Mouse (Mus musculus): ENCODE measurements around the gene Olfr93. TPM values are rescaled to one million over a fixed set of nuclear protein-coding genes. Genes with fewer than 3 reads are reported as not detected.

The Olfr93 gene
- polyA plus RNA-seq (2012; rRNA removed) (not detected in 2 replicates), polyA plus RNA-seq (2014; fragmentation: Nextera tagmentation; extraction: Ambion mirVana) (not detected in 2 replicates)

- Histone ChIP-seq H3K4me1 (replicated peaks; ENCODE audit: control insufficient read depth in 2 of 2, insufficient read depth in 2 of 2, low read length in 1 of 2) (no peaks in the 10 kb centered on the region), H3K4me3 (ENCODE audit: insufficient read depth in 1 of 2, low read depth in 2 of 2, low read length in 2 of 2) (no peak within 1 kb of the TSS), H3K9ac (replicated peaks) (no peak within 1 kb of the TSS), H3K27ac (no peak within 1 kb of the TSS), H3K36me3 (replicated peaks; ENCODE audit: control insufficient read depth, insufficient read depth, low read depth) (no peaks in the 10 kb centered on the region), H3K27me3 (ENCODE audit: control insufficient read depth, insufficient read depth, low read length) (no peaks in the 10 kb centered on the region), H3K4me2 (ENCODE audit: low read depth) (no peak within 1 kb of the TSS), H3K9me3 (ENCODE audit: control insufficient read depth, low read length) (no peaks in the 10 kb centered on the region)
- DNase-seq (ENCODE audit: low read depth in 3 of 3, low spot score in 3 of 3) (no peak), ATAC-seq (ENCODE audit: insufficient read depth) (no peak)
- TF ChIP-seq CTCF (IDR thresholded peaks at IDR 0.05; ENCODE audit: low read depth) (no peak), EP300 (IDR thresholded peaks at IDR 0.05; ENCODE audit: low read depth) (no peak)
Measured at GRCm38 (mm10) chr17:37161394-37161793, at the start of gene Olfr93. Gene Olfr93, minus strand, starts transcription at chr17:37161494.

- no peaks in the 10 kb centered on the region for H3K9me3 ChIP-seq (ENCODE audit: control insufficient read depth, low read length)
- no peak for ATAC-seq (ENCODE audit: insufficient read depth)
- H3K27ac ChIP-seq, result no peak overlapping the region
- H3K4me3 ChIP-seq (ENCODE audit: insufficient read depth in 1 of 2, low read depth in 2 of 2, low read length in 2 of 2), result no peak overlapping the region
- H3K4me1 ChIP-seq (replicated peaks; ENCODE audit: control insufficient read depth in 2 of 2, insufficient read depth in 2 of 2, low read length in 1 of 2), result no peaks in the 10 kb centered on the region
- H3K36me3 ChIP-seq (replicated peaks; ENCODE audit: control insufficient read depth, insufficient read depth, low read depth), result no peaks in the 10 kb centered on the region
- TF ChIP-seq CTCF (IDR thresholded peaks at IDR 0.05; ENCODE audit: low read depth), result no peak
- no peak for TF ChIP-seq EP300 (IDR thresholded peaks at IDR 0.05; ENCODE audit: low read depth)
- no peak overlapping the region for H3K9ac ChIP-seq (replicated peaks)
- 4% methylated on average over 3 of the region's 3 CpGs for WGBS (ENCODE audit: insufficient replicate concordance)
- DNase-seq (ENCODE audit: low read depth in 3 of 3, low spot score in 3 of 3), result no peak
- H3K4me2 ChIP-seq (ENCODE audit: low read depth), result no peak overlapping the region
- no peaks in the 10 kb centered on the region for H3K27me3 ChIP-seq (ENCODE audit: control insufficient read depth, insufficient read depth, low read length)
Measured at GRCm38 (mm10) chr17:37203917-37204236, 42.6 kb upstream of the Olfr93 start.

GRCm38 (mm10) chr17:37203206-37203916 lies 42.1 kb upstream of the Olfr93 start:
- Histone ChIP-seq H3K4me2 (ENCODE audit: low read depth) (no peak overlapping the region), H3K27me3 (ENCODE audit: control insufficient read depth, insufficient read depth, low read length) (no peaks in the 10 kb centered on the region; the same call in 1 of the 2 replicates), H3K27ac (no peak overlapping the region), H3K9ac (replicated peaks) (no peak overlapping the region), H3K4me1 (replicated peaks; ENCODE audit: control insufficient read depth in 2 of 2, insufficient read depth in 2 of 2, low read length in 1 of 2) (no peaks in the 10 kb centered on the region), H3K36me3 (replicated peaks; ENCODE audit: control insufficient read depth, insufficient read depth, low read depth) (no peaks in the 10 kb centered on the region), H3K9me3 (ENCODE audit: control insufficient read depth, low read length) (no peaks in the 10 kb centered on the region), H3K4me3 (ENCODE audit: insufficient read depth in 1 of 2, low read depth in 2 of 2, low read length in 2 of 2) (no peak overlapping the region)
- peak; percentile 9 to 37 (median 28) for DNase-seq (ENCODE audit: low read depth in 3 of 3, low spot score in 3 of 3)
- no peak for TF ChIP-seq EP300 (IDR thresholded peaks at IDR 0.05; ENCODE audit: low read depth)
- TF ChIP-seq CTCF (IDR thresholded peaks at IDR 0.05; ENCODE audit: low read depth), result peak; percentile 95
- no peak for ATAC-seq (ENCODE audit: insufficient read depth)
- WGBS (ENCODE audit: insufficient replicate concordance), result 0% methylated on average over 4 of the region's 4 CpGs

GRCm38 (mm10) chr17:37200894-37201293 lies 39.6 kb upstream of the Olfr93 start, which contains the start of gene Olfr94:
Gene Olfr94, minus strand, starts transcription at chr17:37200994.
- no peak within 1 kb of the TSS for H3K4me3 ChIP-seq (ENCODE audit: insufficient read depth in 1 of 2, low read depth in 2 of 2, low read length in 2 of 2)
- DNase-seq (ENCODE audit: low read depth in 3 of 3, low spot score in 3 of 3) (no peak), ATAC-seq (ENCODE audit: insufficient read depth) (no peak)
- H3K27me3 ChIP-seq (ENCODE audit: control insufficient read depth, insufficient read depth, low read length), result peaks cover 22% of the 10 kb centered on the region
- TF ChIP-seq EP300 (IDR thresholded peaks at IDR 0.05; ENCODE audit: low read depth) (no peak), CTCF (IDR thresholded peaks at IDR 0.05; ENCODE audit: low read depth) (no peak)
- H3K27ac ChIP-seq, result no peak within 1 kb of the TSS
- no peaks in the 10 kb centered on the region for H3K9me3 ChIP-seq (ENCODE audit: control insufficient read depth, low read length)
- 49% methylated on average over 2 of the region's 2 CpGs for WGBS (ENCODE audit: insufficient replicate concordance)
- no peaks in the 10 kb centered on the region for H3K36me3 ChIP-seq (replicated peaks; ENCODE audit: control insufficient read depth, insufficient read depth, low read depth)
- H3K4me1 ChIP-seq (replicated peaks; ENCODE audit: control insufficient read depth in 2 of 2, insufficient read depth in 2 of 2, low read length in 1 of 2), result no peaks in the 10 kb centered on the region
- no peak within 1 kb of the TSS for H3K9ac ChIP-seq (replicated peaks)
- H3K4me2 ChIP-seq (ENCODE audit: low read depth), result no peak within 1 kb of the TSS

GRCm38 (mm10) chr17:37196845-37197724 lies 35.8 kb upstream of the Olfr93 start:
- H3K27ac ChIP-seq, result no peak overlapping the region
- no peak overlapping the region for H3K9ac ChIP-seq (replicated peaks)
- TF ChIP-seq EP300 (IDR thresholded peaks at IDR 0.05; ENCODE audit: low read depth) (no peak), CTCF (IDR thresholded peaks at IDR 0.05; ENCODE audit: low read depth) (no peak)
- H3K4me3 ChIP-seq (ENCODE audit: insufficient read depth in 1 of 2, low read depth in 2 of 2, low read length in 2 of 2), result 0 out of 4 replicates have a peak overlapping the region, but pooled peaks have one; percentile 0 to 1
- H3K27me3 ChIP-seq (ENCODE audit: control insufficient read depth, insufficient read depth, low read length), result peaks cover 22% of the 10 kb centered on the region
- ATAC-seq (ENCODE audit: insufficient read depth), result no peak
- H3K36me3 ChIP-seq (replicated peaks; ENCODE audit: control insufficient read depth, insufficient read depth, low read depth), result no peaks in the 10 kb centered on the region
- no peaks in the 10 kb centered on the region for H3K9me3 ChIP-seq (ENCODE audit: control insufficient read depth, low read length)
- peak overlapping the region; percentile 21; the same call in 1 of the 2 replicates for H3K4me2 ChIP-seq (ENCODE audit: low read depth)
- no peaks in the 10 kb centered on the region for H3K4me1 ChIP-seq (replicated peaks; ENCODE audit: control insufficient read depth in 2 of 2, insufficient read depth in 2 of 2, low read length in 1 of 2)
- DNase-seq (ENCODE audit: low read depth in 3 of 3, low spot score in 3 of 3), result no peak
- 2% methylated on average over 77 of the region's 77 CpGs for WGBS (ENCODE audit: insufficient replicate concordance)
